Mouse (Mus musculus): ENCODE measurements around the gene Glrp1.

- TF ChIP-seq CTCF (IDR thresholded peaks at IDR 0.05; ENCODE audit: extremely low read depth, insufficient read depth, low read length) = no peak
- TF ChIP-seq POLR2A (IDR thresholded peaks at IDR 0.05; ENCODE audit: extremely low read depth, insufficient read depth, low read length) = no peak
Observed at GRCm38 (mm10) chr1:88467866-88468265, 42.0 kb downstream of the Glrp1 start.

Measured in cortical plate, adult 2 months (tissue).